Mouse (Mus musculus): ENCODE results near the gene Prkce. TPM values are rescaled to one million over a fixed set of nuclear protein-coding genes. Genes with fewer than 3 reads are reported as not detected.

The Prkce gene
- total and polyA plus RNA-seq, 3 experiments: 2.0 to 6.1 (median 2.7) TPM

DNA sequence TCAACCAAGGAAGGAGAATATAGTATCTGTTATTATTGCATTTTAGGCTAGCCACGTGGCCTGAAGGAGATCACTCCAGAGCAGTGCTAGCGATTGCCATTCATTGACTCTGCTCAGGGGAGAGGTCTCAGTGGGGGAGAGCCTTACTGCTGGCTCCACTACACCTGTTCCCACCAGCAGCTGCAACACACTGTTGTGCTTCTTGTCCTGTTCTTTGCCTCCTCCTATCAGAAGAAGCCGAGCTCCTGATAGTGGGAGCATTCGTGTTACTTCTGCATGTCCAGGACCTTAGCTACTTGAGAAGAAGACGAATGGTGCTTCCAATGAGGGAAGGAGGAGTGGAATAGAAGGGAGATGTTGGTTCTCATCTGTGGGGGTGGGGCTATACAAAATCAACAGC, 195.8 kb downstream of the Prkce start:
- ATAC-seq (ENCODE audit: extremely low read depth, insufficient number of reproducible peaks, low FRiP score, poor library complexity, severe bottlenecking) (no peak), DNase-seq (ENCODE audit: low spot score) (no peak)
- H3K9me3 ChIP-seq (replicated peaks): no peaks in the 10 kb centered on the region
- TF ChIP-seq POLR2AphosphoS5 (IDR thresholded peaks at IDR 0.05; ENCODE audit: insufficient replicate concordance, low read depth, low read length) (no peak), GATA2 (IDR thresholded peaks at IDR 0.05; ENCODE audit: borderline replicate concordance, low read depth, low read length) (no peak), TAL1 (conservative IDR thresholded peaks at IDR 0.05; ENCODE audit: low read depth, low read length) (no peak), GATA1 (IDR thresholded peaks at IDR 0.05; ENCODE audit: borderline replicate concordance, low read length) (no peak), CTCF (IDR thresholded peaks at IDR 0.05; ENCODE audit: low read depth, low read length) (no peak)
- H3K4me3 ChIP-seq (ENCODE audit: low read depth, low read length): no peak overlapping the region
- H3K36me3 ChIP-seq (replicated peaks): no peaks in the 10 kb centered on the region
- H3K4me1 ChIP-seq (ENCODE audit: insufficient read depth, low read depth, low read length): no peaks in the 10 kb centered on the region
- no peaks in the 10 kb centered on the region for H3K27me3 ChIP-seq (ENCODE audit: insufficient read depth, low read length)

DNA sequence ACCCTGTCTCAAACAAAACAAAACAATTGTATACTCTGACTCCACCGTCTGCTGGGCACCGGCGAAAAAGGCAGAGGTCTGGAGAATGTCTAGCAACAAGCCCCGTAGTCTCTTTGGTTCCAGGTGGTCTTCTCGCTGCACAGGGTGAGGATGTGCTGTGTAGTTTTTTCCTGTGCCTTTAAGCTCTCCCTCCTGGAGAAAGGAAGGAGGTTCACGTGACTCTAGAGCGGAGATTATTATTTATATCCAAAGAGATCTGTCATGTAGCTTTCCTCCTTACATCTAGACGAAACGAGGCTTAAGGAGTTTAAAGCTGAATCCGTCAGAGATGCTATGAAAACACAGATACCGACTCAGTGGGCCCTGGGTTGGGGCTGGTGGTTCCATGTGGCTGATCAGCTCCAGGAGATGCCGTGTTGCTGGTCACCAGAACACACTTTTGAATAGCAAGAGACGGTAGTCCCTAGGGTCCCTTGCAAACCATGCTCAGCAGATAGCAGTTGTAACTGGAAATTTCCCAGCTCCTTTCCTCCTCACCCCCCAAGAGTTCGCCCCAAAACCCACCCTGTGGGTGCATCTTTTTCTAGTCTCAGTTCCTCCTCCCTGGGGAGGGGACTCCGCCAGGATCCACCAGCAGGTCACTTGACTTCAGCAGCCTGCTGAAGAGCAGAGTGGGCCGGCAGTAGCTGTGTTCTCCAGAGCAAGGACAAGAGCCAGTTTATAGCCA, 196.9 kb downstream of the Prkce start:
- DNase-seq (ENCODE audit: low spot score): no peak
- no peak for ATAC-seq (ENCODE audit: extremely low read depth, insufficient number of reproducible peaks, low FRiP score, poor library complexity, severe bottlenecking)
- H3K36me3 ChIP-seq (replicated peaks): no peaks in the 10 kb centered on the region
- no peaks in the 10 kb centered on the region for H3K4me1 ChIP-seq (ENCODE audit: insufficient read depth, low read depth, low read length)
- no peak for TF ChIP-seq CTCF (IDR thresholded peaks at IDR 0.05; ENCODE audit: low read depth, low read length)
- TF ChIP-seq POLR2AphosphoS5 (IDR thresholded peaks at IDR 0.05; ENCODE audit: insufficient replicate concordance, low read depth, low read length): no peak
- TF ChIP-seq GATA1 (IDR thresholded peaks at IDR 0.05; ENCODE audit: borderline replicate concordance, low read length): no peak
- no peak for TF ChIP-seq GATA2 (IDR thresholded peaks at IDR 0.05; ENCODE audit: borderline replicate concordance, low read depth, low read length)
- no peaks in the 10 kb centered on the region; the same call in 1 of the 2 replicates for H3K27me3 ChIP-seq (ENCODE audit: insufficient read depth, low read length)
- no peak overlapping the region for H3K4me3 ChIP-seq (ENCODE audit: low read depth, low read length)
- H3K9me3 ChIP-seq (replicated peaks): no peaks in the 10 kb centered on the region

DNA sequence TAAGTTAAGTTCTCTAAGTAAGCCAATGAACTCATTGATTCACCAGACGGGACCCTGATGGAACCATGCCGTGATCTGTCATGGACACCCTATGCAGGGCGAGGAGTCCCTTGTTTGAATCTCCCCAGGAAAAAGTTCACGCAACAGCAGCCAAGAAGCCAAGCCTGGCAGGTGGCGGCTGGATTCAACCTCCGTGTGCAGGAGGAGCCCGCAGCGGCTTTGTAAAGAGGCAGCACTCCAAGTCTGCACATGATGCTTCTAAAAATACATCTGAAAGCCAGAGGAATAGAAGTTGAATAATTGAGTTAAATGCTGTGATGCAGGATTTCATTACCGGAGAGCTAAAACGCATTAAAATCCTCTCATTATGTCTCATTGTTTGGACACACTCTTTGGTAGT, 199.3 kb downstream of the Prkce start:
- Histone ChIP-seq H3K4me3 (ENCODE audit: low read depth, low read length) (no peak overlapping the region), H3K4me1 (ENCODE audit: insufficient read depth, low read depth, low read length) (no peaks in the 10 kb centered on the region), H3K36me3 (replicated peaks) (no peaks in the 10 kb centered on the region), H3K9me3 (replicated peaks) (0 out of 2 replicates have a peak, but pooled peaks cover 2% of the 10 kb centered on the region), H3K27me3 (ENCODE audit: insufficient read depth, low read length) (no peaks in the 10 kb centered on the region; the same call in 1 of the 2 replicates)
- ATAC-seq (ENCODE audit: extremely low read depth, insufficient number of reproducible peaks, low FRiP score, poor library complexity, severe bottlenecking): no peak
- DNase-seq (ENCODE audit: low spot score): no peak
- TF ChIP-seq GATA2 (IDR thresholded peaks at IDR 0.05; ENCODE audit: borderline replicate concordance, low read depth, low read length): no peak
- TF ChIP-seq GATA1 (IDR thresholded peaks at IDR 0.05; ENCODE audit: borderline replicate concordance, low read length): no peak

DNA sequence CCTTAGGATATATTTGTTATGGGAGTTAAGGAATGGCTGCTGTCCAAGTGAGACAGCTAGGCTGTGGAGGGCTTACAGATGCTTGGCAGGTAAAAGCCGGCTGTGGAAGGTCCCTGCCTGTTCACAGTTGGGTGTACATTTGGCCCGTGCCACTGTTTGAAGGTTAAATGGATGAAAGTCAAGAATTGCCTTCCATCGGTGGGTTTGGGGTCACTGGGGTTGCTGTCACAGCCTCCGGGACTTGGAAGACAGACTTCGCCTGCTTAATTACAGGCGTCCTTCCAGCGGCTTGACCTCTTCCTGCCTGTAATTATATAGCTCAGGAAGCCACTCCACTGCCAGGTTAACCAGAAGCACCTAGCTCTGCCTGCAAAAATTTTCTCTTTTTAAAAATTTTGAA, 200.1 kb downstream of the Prkce start:
- TF ChIP-seq GATA2 (IDR thresholded peaks at IDR 0.05; ENCODE audit: borderline replicate concordance, low read depth, low read length) (no peak), POLR2AphosphoS5 (IDR thresholded peaks at IDR 0.05; ENCODE audit: insufficient replicate concordance, low read depth, low read length) (no peak), GATA1 (IDR thresholded peaks at IDR 0.05; ENCODE audit: borderline replicate concordance, low read length) (no peak), TAL1 (conservative IDR thresholded peaks at IDR 0.05; ENCODE audit: low read depth, low read length) (no peak), CTCF (IDR thresholded peaks at IDR 0.05; ENCODE audit: low read depth, low read length) (no peak)
- 0 out of 2 replicates have a peak, but pooled peaks cover 2% of the 10 kb centered on the region for H3K9me3 ChIP-seq (replicated peaks)
- no peaks in the 10 kb centered on the region; the same call in 1 of the 2 replicates for H3K27me3 ChIP-seq (ENCODE audit: insufficient read depth, low read length)
- no peaks in the 10 kb centered on the region for H3K4me1 ChIP-seq (ENCODE audit: insufficient read depth, low read depth, low read length)
- no peaks in the 10 kb centered on the region for H3K36me3 ChIP-seq (replicated peaks)
- DNase-seq (ENCODE audit: low spot score) (no peak), ATAC-seq (ENCODE audit: extremely low read depth, insufficient number of reproducible peaks, low FRiP score, poor library complexity, severe bottlenecking) (no peak)
- no peak overlapping the region for H3K4me3 ChIP-seq (ENCODE audit: low read depth, low read length)

DNA sequence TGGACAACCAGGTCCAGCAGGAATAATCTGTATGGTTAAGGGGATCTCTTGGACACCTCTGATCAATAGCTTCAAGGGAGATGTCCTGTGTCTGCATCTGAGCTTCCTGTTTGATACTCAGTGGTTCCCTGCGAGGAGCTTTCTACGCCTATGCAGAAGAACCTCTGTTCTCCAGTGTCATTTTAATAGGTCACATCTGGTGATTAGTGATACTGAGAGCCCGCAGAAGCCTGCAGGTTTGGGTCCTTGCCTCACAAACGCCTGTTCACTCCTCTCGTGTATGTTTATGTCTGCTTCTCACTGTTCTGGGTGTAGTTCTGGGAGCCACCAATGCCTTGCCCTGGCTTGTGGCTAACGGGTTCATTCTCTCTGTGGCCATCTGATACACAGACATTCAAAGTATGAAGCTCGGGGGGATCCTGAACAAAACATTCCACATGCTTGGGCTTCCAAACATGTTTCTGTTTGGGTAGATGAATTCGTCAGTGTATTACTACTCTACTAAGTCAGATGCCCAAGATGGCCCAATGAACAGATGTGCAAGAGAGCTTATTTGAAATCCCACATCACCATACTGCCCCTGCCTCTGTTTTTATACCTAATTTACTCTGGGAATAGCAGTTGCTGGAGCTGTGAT, 202.6 kb downstream of the Prkce start:
- TF ChIP-seq GATA2 (IDR thresholded peaks at IDR 0.05; ENCODE audit: borderline replicate concordance, low read depth, low read length): no peak
- TF ChIP-seq POLR2AphosphoS5 (IDR thresholded peaks at IDR 0.05; ENCODE audit: insufficient replicate concordance, low read depth, low read length): no peak
- TF ChIP-seq TAL1 (conservative IDR thresholded peaks at IDR 0.05; ENCODE audit: low read depth, low read length): no peak
- TF ChIP-seq CTCF (IDR thresholded peaks at IDR 0.05; ENCODE audit: low read depth, low read length): no peak
- no peak for TF ChIP-seq GATA1 (IDR thresholded peaks at IDR 0.05; ENCODE audit: borderline replicate concordance, low read length)
- no peaks in the 10 kb centered on the region for H3K4me1 ChIP-seq (ENCODE audit: insufficient read depth, low read depth, low read length)
- H3K27me3 ChIP-seq (ENCODE audit: insufficient read depth, low read length): no peaks in the 10 kb centered on the region; the same call in 1 of the 2 replicates
- ATAC-seq (ENCODE audit: extremely low read depth, insufficient number of reproducible peaks, low FRiP score, poor library complexity, severe bottlenecking) (no peak), DNase-seq (ENCODE audit: low spot score) (no peak)
- no peak overlapping the region for H3K4me3 ChIP-seq (ENCODE audit: low read depth, low read length)
- H3K9me3 ChIP-seq (replicated peaks): 0 out of 2 replicates have a peak, but pooled peaks cover 2% of the 10 kb centered on the region
- no peaks in the 10 kb centered on the region for H3K36me3 ChIP-seq (replicated peaks)

DNA sequence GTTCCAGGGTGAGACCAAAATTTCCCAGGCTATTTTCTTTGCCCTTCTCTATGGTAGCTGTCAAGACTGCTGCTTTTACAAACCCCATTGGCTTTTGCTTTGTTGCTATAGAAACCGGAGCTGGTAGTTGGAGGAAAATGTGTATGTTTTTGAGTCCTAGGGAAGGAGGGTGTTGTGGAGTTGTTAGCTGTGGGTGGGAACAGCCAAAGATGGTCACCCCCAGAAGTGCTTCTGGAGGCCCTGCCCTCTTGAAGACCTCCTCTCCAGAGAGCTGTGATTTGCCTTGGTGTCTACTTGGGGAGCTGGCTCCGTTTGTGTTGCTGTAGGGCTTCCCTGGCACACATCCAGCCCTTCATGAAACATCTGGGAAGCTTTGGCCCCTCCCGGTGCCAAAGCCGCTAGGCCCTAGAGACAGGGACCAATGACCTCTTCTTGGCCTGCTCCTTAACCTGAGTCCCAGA, 203.5 kb downstream of the Prkce start:
- Histone ChIP-seq H3K4me1 (ENCODE audit: insufficient read depth, low read depth, low read length) (no peaks in the 10 kb centered on the region), H3K36me3 (replicated peaks) (no peaks in the 10 kb centered on the region), H3K27me3 (ENCODE audit: insufficient read depth, low read length) (peaks cover 2% of the 10 kb centered on the region; the same call in 1 of the 2 replicates), H3K9me3 (replicated peaks) (0 out of 2 replicates have a peak, but pooled peaks cover 4% of the 10 kb centered on the region), H3K4me3 (ENCODE audit: low read depth, low read length) (no peak overlapping the region)
- no peak for DNase-seq (ENCODE audit: low spot score)
- ATAC-seq (ENCODE audit: extremely low read depth, insufficient number of reproducible peaks, low FRiP score, poor library complexity, severe bottlenecking): no peak
- no peak for TF ChIP-seq TAL1 (conservative IDR thresholded peaks at IDR 0.05; ENCODE audit: low read depth, low read length)
- no peak for TF ChIP-seq GATA2 (IDR thresholded peaks at IDR 0.05; ENCODE audit: borderline replicate concordance, low read depth, low read length)
- no peak for TF ChIP-seq POLR2AphosphoS5 (IDR thresholded peaks at IDR 0.05; ENCODE audit: insufficient replicate concordance, low read depth, low read length)
- no peak for TF ChIP-seq GATA1 (IDR thresholded peaks at IDR 0.05; ENCODE audit: borderline replicate concordance, low read length)
- TF ChIP-seq CTCF (IDR thresholded peaks at IDR 0.05; ENCODE audit: low read depth, low read length): no peak

Data from G1E (cell line).